Mouse (Mus musculus): Measurements from ENCODE around the gene Mrpl32. TPM values are rescaled to one million over a fixed set of nuclear protein-coding genes. Genes with fewer than 3 reads are reported as not detected.

Mrpl32 gene
- 113 and 114 TPM in 2 replicates for polyA plus RNA-seq (2016; fragmentation: Nextera tagmentation; extraction: Ambion mirVana)

- H3K4me3 ChIP-seq = peak within 1 kb of the TSS; percentile 70
- H3K36me3 ChIP-seq = peaks cover 52% of the 10 kb centered on the region
- peak within 1 kb of the TSS; percentile 85 for H3K27ac ChIP-seq
- WGBS = under 1% methylated on average over 42 of the region's 42 CpGs
- no peaks in the 10 kb centered on the region for H3K27me3 ChIP-seq (ENCODE audit: low read depth, poor library complexity, severe bottlenecking)
- H3K4me1 ChIP-seq = no peaks in the 10 kb centered on the region
- peak; percentile 95 for DNase-seq (ENCODE audit: low spot score)
- H3K9me3 ChIP-seq (replicated peaks) = no peaks in the 10 kb centered on the region
Observed at GRCm38 (mm10) chr13:14612926-14613529, at the start of gene Mrpl32, which contains the start of gene Psma2. Gene Mrpl32 (minus strand): TSS chr13:14613165. Gene Psma2 (plus strand): TSS chr13:14613240.

- H3K27me3 ChIP-seq (ENCODE audit: low read depth, poor library complexity, severe bottlenecking) = no peaks in the 10 kb centered on the region
- H3K9me3 ChIP-seq (replicated peaks) = no peaks in the 10 kb centered on the region
- H3K4me1 ChIP-seq = no peaks in the 10 kb centered on the region
- 48% methylated on average over 1 of the region's 1 CpGs for WGBS
- H3K27ac ChIP-seq = no peak overlapping the region
- H3K4me3 ChIP-seq = no peak overlapping the region
- no peak for DNase-seq (ENCODE audit: low spot score)
- no peaks in the 10 kb centered on the region for H3K36me3 ChIP-seq
Observed at GRCm38 (mm10) chr13:14649301-14649700, 36.3 kb upstream of the Mrpl32 start.

- peaks cover 62% of the 10 kb centered on the region for H3K36me3 ChIP-seq
- WGBS = 44% methylated on average over 1 of the region's 1 CpGs
- no peak for DNase-seq (ENCODE audit: low spot score)
- H3K4me3 ChIP-seq = no peak overlapping the region
- H3K4me1 ChIP-seq = no peaks in the 10 kb centered on the region
- H3K9me3 ChIP-seq (replicated peaks) = no peaks in the 10 kb centered on the region
- H3K27ac ChIP-seq = no peak overlapping the region
- H3K27me3 ChIP-seq (ENCODE audit: low read depth, poor library complexity, severe bottlenecking) = no peaks in the 10 kb centered on the region
Observed at GRCm38 (mm10) chr13:14639998-14640397, 27.0 kb upstream of the Mrpl32 start.

GRCm38 (mm10) chr13:14629726-14630641, 17.0 kb upstream of the Mrpl32 start, which contains the start of gene AW209491:
Gene AW209491 (plus strand): TSS chr13:14630154.
- 1% methylated on average over 29 of the region's 29 CpGs for WGBS
- no peaks in the 10 kb centered on the region for H3K9me3 ChIP-seq (replicated peaks)
- H3K36me3 ChIP-seq = peaks cover 42% of the 10 kb centered on the region
- peaks cover 14% of the 10 kb centered on the region for H3K4me1 ChIP-seq
- H3K27ac ChIP-seq = peak within 1 kb of the TSS; percentile 94
- H3K27me3 ChIP-seq (ENCODE audit: low read depth, poor library complexity, severe bottlenecking) = no peaks in the 10 kb centered on the region
- DNase-seq (ENCODE audit: low spot score) = peak; percentile 95
- peak within 1 kb of the TSS; percentile 69 for H3K4me3 ChIP-seq

- WGBS = 57% methylated on average over 2 of the region's 2 CpGs
- Histone ChIP-seq H3K27ac (no peak overlapping the region), H3K4me1 (no peaks in the 10 kb centered on the region), H3K4me3 (no peak overlapping the region), H3K27me3 (ENCODE audit: low read depth, poor library complexity, severe bottlenecking) (no peaks in the 10 kb centered on the region), H3K36me3 (peaks cover 80% of the 10 kb centered on the region), H3K9me3 (replicated peaks) (no peaks in the 10 kb centered on the region)
- DNase-seq (ENCODE audit: low spot score) = peak; percentile 65
Observed at GRCm38 (mm10) chr13:14618724-14619123, 5.8 kb upstream of the Mrpl32 start.

- peak overlapping the region; percentile 85 for H3K27ac ChIP-seq
- peaks cover 54% of the 10 kb centered on the region for H3K36me3 ChIP-seq
- WGBS = 1% methylated on average over 9 of the region's 9 CpGs
- no peaks in the 10 kb centered on the region for H3K4me1 ChIP-seq
- no peaks in the 10 kb centered on the region for H3K27me3 ChIP-seq (ENCODE audit: low read depth, poor library complexity, severe bottlenecking)
- no peak for DNase-seq (ENCODE audit: low spot score)
- H3K9me3 ChIP-seq (replicated peaks) = no peaks in the 10 kb centered on the region
- peak overlapping the region; percentile 70 for H3K4me3 ChIP-seq
Observed at GRCm38 (mm10) chr13:14613553-14613952, 588 bp upstream of the Mrpl32 start.

- Histone ChIP-seq H3K27ac (peak overlapping the region; percentile 85), H3K4me1 (no peaks in the 10 kb centered on the region), H3K4me3 (peak overlapping the region; percentile 70), H3K36me3 (peaks cover 46% of the 10 kb centered on the region), H3K9me3 (replicated peaks) (no peaks in the 10 kb centered on the region), H3K27me3 (ENCODE audit: low read depth, poor library complexity, severe bottlenecking) (no peaks in the 10 kb centered on the region)
- 9% methylated on average over 10 of the region's 10 CpGs for WGBS
- DNase-seq (ENCODE audit: low spot score) = no peak
Observed at GRCm38 (mm10) chr13:14612463-14612862, 502 bp downstream of the Mrpl32 start.

GRCm38 (mm10) chr13:14607616-14608015, 5.3 kb downstream of the Mrpl32 start:
- H3K27ac ChIP-seq = no peak overlapping the region
- peaks cover 26% of the 10 kb centered on the region for H3K36me3 ChIP-seq
- no peaks in the 10 kb centered on the region for H3K4me1 ChIP-seq
- H3K4me3 ChIP-seq = no peak overlapping the region
- no peaks in the 10 kb centered on the region for H3K27me3 ChIP-seq (ENCODE audit: low read depth, poor library complexity, severe bottlenecking)
- no peak for DNase-seq (ENCODE audit: low spot score)
- H3K9me3 ChIP-seq (replicated peaks) = no peaks in the 10 kb centered on the region

- Histone ChIP-seq H3K27me3 (ENCODE audit: low read depth, poor library complexity, severe bottlenecking) (no peaks in the 10 kb centered on the region), H3K4me3 (no peak overlapping the region), H3K36me3 (no peaks in the 10 kb centered on the region), H3K27ac (no peak overlapping the region), H3K9me3 (replicated peaks) (no peaks in the 10 kb centered on the region), H3K4me1 (no peaks in the 10 kb centered on the region)
- no peak for DNase-seq (ENCODE audit: low spot score)
- WGBS = 92% methylated on average over 2 of the region's 2 CpGs
Observed at GRCm38 (mm10) chr13:14602744-14603143, 10.2 kb downstream of the Mrpl32 start.

- DNase-seq (ENCODE audit: low spot score) = no peak
- H3K27me3 ChIP-seq (ENCODE audit: low read depth, poor library complexity, severe bottlenecking) = no peaks in the 10 kb centered on the region
- 73% methylated on average over 3 of the region's 3 CpGs for WGBS
- H3K9me3 ChIP-seq (replicated peaks) = no peaks in the 10 kb centered on the region
- H3K4me3 ChIP-seq = no peak overlapping the region
- H3K36me3 ChIP-seq = no peaks in the 10 kb centered on the region
- H3K27ac ChIP-seq = no peak overlapping the region
- peaks cover 9% of the 10 kb centered on the region for H3K4me1 ChIP-seq
Observed at GRCm38 (mm10) chr13:14580392-14580791, 32.6 kb downstream of the Mrpl32 start.

GRCm38 (mm10) chr13:14574128-14574527, 38.8 kb downstream of the Mrpl32 start:
- no peaks in the 10 kb centered on the region for H3K4me1 ChIP-seq
- no peak overlapping the region for H3K27ac ChIP-seq
- no peaks in the 10 kb centered on the region for H3K27me3 ChIP-seq (ENCODE audit: low read depth, poor library complexity, severe bottlenecking)
- H3K4me3 ChIP-seq = no peak overlapping the region
- no peaks in the 10 kb centered on the region for H3K36me3 ChIP-seq
- no peaks in the 10 kb centered on the region for H3K9me3 ChIP-seq (replicated peaks)
- DNase-seq (ENCODE audit: low spot score) = no peak

- Histone ChIP-seq H3K36me3 (no peaks in the 10 kb centered on the region), H3K27me3 (ENCODE audit: low read depth, poor library complexity, severe bottlenecking) (no peaks in the 10 kb centered on the region), H3K27ac (no peak overlapping the region), H3K9me3 (replicated peaks) (no peaks in the 10 kb centered on the region), H3K4me3 (no peak overlapping the region), H3K4me1 (no peaks in the 10 kb centered on the region)
- no peak for DNase-seq (ENCODE audit: low spot score)
- WGBS = 91% methylated on average over 1 of the region's 1 CpGs
Observed at GRCm38 (mm10) chr13:14561336-14561735, 51.6 kb downstream of the Mrpl32 start.

Measured in limb, embryonic 10.5 days (tissue).